Mouse (Mus musculus) right cerebral cortex, postnatal 36 days (tissue): ENCODE measurements around the gene Spg21.
A peak's percentile ranks its signal among the peaks of the same experiment; 100 is the strongest.

Source experiments
- DNase-seq, 2 experiments: peaks; one replicate each; pipeline ENCODE4 v3.0.0; 2022; ENCODE audit warnings: low spot score in 2 of 2, mixed read lengths in 1 of 2

Spg21 gene

DNA sequence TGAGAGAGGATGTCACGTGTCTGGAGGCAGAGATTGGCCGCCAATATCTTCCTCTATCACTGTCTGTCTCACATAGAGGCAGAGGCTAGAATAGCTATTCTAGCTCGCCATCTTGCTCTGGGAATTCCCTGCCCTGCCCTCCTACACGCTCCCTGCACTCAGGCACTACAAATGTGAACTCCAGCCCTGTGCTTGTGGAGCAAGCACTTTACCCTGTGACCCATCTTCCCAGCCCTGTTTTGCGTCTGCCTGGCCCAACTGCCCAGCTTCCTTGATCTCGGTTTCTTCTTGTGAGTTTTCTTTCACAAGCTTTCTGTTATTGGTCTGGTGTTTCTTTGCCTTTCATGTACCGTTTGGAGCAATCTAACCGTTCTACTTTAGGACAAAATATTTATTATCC, 18.4 kb downstream of the Spg21 start:
- DNase-seq, result no peak

DNA sequence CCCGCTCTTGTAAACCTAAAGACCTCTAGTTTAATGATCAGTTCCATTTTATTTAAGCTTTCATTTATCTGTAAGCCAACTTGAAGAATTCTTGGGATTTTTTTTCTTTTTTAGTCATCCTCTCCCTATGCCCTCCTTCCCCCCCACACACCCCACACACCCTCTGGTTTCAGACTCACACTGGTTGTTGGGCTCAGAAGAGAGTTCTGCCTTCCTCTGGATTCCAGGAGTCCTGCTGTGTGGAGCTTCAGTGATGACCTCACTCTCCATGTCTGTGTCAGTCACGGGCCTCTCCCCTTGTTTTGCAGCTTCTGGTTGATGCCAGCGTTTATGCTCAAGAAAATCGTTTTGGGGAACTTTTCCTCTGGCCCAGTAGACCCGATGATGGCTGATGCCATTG, 19.3 kb downstream of the Spg21 start:
- no peak for DNase-seq

- no peak for DNase-seq
These were observed 30.7 kb downstream of the Spg21 start for GRCm38 (mm10) chr9:65491476-65491875.

- no peak for DNase-seq
These were observed 31.6 kb downstream of the Spg21 start for GRCm38 (mm10) chr9:65492351-65492750.

DNA sequence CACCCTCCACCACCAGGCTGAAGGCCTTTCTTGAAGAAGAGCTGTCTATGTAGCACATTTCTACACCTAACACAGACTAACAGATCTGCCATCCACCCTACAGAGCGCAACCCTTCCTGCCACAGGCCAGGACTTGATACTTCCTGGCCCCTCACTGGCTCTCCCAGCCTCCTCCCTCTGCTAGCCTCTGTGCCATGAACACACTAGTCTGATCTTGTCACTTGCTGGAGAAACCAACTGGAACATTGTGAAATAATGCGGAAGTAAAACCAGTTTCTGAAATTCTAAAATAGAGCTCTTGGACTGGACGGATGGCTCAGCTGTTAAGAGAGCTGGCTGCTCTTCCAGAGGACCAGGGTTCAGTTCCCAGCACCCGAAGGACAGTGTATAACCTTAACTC, 32.1 kb downstream of the Spg21 start:
- no peak for DNase-seq

- no peak for DNase-seq
These were observed 41.4 kb downstream of the Spg21 start for GRCm38 (mm10) chr9:65502146-65502545.

- DNase-seq, result no peak
These were observed 42.2 kb downstream of the Spg21 start for GRCm38 (mm10) chr9:65502721-65503505.

DNA sequence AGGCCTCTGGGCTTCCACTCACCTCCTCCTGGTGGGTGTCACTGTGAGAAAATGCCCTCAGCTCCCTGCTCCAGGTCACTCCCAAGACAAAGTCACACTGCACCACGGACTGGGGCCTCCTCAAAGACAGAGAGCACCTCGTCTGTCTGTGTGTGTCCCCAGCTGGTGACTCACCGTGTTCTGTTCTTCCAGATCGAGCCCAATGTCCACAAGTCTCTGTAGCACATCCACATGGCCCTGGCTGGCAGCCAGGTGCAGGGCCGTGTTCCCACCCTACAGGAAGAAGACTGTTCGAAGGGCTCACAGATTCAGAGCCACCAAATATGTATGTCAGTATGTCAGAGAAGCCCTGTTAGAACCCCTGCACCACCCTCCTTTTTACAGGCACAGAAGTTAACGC, 47.7 kb downstream of the Spg21 start:
- DNase-seq, result no peak

GRCm38 (mm10) chr9:65512520-65512919, 51.8 kb downstream of the Spg21 start:
- no peak for DNase-seq

DNA sequence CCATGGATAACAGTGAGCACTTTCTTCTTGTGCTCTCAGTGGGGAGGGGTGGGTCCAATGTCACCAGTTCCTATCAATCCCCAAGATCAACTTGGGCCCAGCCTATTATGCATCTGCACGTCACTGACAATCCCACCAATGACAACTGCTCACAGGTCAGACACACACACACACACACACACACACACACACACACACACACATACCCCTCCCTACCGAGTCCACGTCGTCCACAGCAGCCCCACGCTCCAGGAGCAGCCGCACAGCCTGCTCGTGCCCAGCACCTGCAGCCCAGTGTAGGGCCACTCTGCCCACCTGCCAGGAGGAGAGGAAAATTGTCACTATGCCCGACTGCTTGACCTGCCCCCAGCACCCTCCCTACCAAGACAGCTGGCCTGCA, 53.7 kb downstream of the Spg21 start:
- no peak for DNase-seq

DNA sequence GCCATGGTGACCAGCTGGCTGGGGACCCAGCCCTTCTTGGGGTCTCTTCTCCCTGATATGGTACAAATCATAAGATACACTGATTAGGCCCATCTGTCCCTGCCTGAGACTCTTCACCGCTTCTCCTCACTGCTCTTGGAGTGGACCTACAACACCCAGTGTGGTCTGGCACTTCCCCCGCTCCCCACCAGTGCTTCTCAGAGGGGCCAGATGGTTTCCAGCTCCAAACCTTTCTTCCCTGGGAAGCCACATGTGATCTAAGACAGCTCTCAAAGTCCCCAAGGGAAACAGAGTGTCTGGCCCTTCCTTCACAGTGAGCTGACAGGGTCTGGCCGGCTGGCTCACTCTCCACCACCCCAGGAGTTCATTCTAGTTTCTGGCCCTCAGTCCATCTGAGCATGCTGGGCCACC, 54.1 kb downstream of the Spg21 start:
- DNase-seq, result no peak

- peak; percentile 32 to 49 for DNase-seq
These were observed 59.2 kb downstream of the Spg21 start, which contains the start of gene Ankdd1a for GRCm38 (mm10) chr9:65519807-65520504. Gene Ankdd1a, minus strand, starts transcription at chr9:65520193.

DNA sequence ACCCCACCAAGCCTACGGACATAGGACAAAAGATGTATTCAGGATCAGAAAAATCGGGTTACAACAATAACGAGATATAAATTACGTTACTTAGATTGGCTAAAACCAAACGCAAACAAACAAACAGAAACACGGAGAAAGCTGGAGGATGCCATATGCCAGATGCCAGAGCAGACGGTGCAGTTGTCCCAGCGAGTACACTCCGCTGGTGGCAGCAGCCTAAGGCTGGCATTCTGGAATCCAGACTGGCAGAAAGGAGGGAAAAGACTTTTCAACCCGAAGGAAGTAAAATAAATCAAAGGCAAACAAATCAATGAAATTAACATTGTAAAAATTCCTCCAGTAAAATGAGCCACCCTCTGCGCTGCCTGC, 59.7 kb downstream of the Spg21 start:
- DNase-seq, result no peak

GRCm38 (mm10) chr9:65523611-65524364, 63.0 kb downstream of the Spg21 start:
- DNase-seq, result peak; percentile 58 to 72

- no peak for DNase-seq
These were observed 64.9 kb downstream of the Spg21 start for GRCm38 (mm10) chr9:65525445-65526195.

DNA sequence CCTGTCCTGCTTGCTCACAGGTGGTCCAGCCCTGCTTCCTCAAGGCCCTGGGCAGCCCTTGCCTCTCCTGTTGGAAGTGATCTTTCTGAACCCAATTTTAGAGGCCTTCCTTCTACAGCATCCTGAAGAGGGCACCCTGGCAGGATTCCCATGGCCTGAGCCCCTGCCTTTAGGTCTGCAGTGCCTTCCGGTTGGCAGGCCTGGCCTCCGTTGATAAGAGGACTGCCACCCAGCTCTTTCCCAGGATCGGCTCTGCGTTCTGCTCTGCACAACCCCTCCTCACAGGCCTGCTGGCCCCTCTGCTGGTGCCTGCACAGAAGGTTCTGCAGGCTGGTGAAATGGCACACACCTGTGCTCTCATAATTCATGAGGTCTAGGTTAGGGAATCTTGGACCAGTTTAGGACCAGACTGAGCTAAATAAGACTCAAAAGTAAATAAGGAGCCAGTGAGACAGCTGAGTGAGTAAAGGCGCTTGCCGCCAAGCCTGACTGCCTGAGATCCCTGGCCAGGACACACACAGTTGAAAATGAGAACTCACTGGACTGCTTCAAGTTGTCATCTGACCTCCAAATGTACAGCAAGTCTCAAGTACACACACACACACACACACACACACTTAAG, 67.8 kb downstream of the Spg21 start:
- no peak for DNase-seq

- DNase-seq, result no peak
These were observed 68.9 kb downstream of the Spg21 start for GRCm38 (mm10) chr9:65529659-65530058.

DNA sequence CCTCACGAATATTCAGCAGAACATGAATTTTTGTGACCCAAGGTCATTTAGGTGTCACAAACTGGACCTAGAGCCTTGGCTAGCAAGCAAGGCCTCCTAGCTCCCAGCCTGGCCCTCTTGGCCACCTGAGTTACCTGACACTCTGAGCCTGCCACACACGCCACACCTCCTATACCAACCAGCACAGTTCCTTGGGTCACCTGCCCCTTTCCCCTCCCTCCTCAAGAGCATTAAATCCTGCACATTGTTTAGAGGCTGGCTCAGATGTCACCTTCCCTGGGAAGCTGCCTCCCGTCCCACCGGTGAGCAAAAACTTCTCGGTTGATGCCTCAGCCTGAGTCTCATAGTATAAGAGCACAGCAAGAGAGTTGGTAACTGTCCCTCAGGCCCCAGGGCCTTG, 70.5 kb downstream of the Spg21 start:
- DNase-seq, result no peak

DNA sequence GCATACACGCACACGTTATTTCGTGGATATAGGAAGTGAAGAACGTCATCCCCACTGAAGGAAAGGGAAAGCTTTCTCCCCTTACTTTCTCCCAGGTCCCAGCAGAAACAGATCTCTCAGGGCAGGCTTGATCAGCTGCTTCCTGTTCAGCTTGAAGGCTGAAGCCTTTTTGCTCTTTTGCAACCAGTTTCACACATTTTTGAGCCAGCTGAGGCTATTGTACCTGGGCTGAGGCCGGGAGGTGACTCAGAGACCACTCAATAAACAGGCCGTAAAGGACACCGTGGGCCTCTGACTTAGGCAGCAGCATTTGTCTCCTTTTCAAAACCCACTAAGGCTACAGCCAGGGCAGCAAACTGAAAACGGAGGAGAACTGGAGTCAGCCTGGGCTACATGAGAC, 72.2 kb downstream of the Spg21 start:
- DNase-seq, result no peak

GRCm38 (mm10) chr9:65534111-65534510, 73.4 kb downstream of the Spg21 start:
- DNase-seq, result no peak

DNA sequence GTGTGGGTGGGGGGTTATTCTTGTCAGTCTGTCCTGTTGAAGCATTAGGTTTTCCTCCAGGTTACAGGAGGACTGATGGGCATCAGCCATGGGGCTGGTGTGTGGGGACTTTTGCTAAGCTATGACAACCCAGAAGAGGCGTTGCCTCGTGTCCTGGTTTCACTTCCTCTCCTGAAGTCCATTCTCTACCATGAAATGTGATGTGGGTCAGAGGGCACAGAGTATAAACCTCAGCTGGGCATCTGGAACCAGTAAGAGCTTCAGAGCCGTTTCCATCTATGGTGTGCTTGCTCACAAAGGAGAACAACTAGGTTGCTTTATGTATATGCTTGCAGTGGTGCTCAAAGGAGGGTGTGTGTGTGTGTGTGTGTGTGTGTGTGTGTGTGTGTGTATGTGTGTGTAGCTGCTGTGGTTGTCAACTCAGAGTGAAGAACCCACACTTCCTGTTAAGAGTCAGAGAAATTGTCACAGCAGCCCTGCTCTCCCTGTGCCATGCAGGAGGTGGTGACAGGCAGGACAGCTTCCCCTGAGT, 74.5 kb downstream of the Spg21 start:
- no peak for DNase-seq
